8 mouse cellular contexts compared by ENCODE assay signal in genomic region chr5:77217724-77218123, GRCm38 (mm10). TPM values are rescaled to one million over a fixed set of nuclear protein-coding genes. Genes with fewer than 3 reads are reported as not detected.
DNase-seq lines count a peak whose midpoint lies in the region; ATAC-seq lines count a peak whose summit lies in the region.

No protein-coding gene starts in this region.

- no peak overlapping the region for H3K4me3 ChIP-seq in forebrain, embryonic 14.5 days (ENCODE audit: low read depth, low read length)

- peak; percentile 5 for DNase-seq in heart, postnatal 4 days
- no peak for DNase-seq in heart, adult 9 months (ENCODE audit: low spot score in 2 of 2)
- no peak for DNase-seq in forebrain, embryonic 14.5 days (ENCODE audit: low spot score)
- no peak for DNase-seq in adrenal gland, postnatal 25 days
- DNase-seq in right cerebral cortex, postnatal 4 days: no peak

- H3K9me3 ChIP-seq in forebrain, embryonic 14.5 days (replicated peaks; ENCODE audit: control insufficient read depth, low read length): no peaks in the 10 kb centered on the region

- ATAC-seq in CD4-positive, CD25-positive, alpha-beta regulatory T cell, adult 4 months: peak; percentile 82
- ATAC-seq in forebrain, embryonic 14.5 days: 0 out of 2 replicates have a peak, but pooled peaks have one; percentile 10
- ATAC-seq in megakaryocyte, adult 5-6 weeks (ENCODE audit: poor library complexity, severe bottlenecking): 0 out of 2 replicates have a peak, but pooled peaks have one; percentile 12
- ATAC-seq in erythroid progenitor cell, adult 5-6 weeks (replicated peaks; ENCODE audit: low FRiP score, poor library complexity, severe bottlenecking): no peak

- H3K36me3 ChIP-seq in forebrain, embryonic 14.5 days (ENCODE audit: control insufficient read depth, insufficient read depth, low read length): no peaks in the 10 kb centered on the region

- no peaks in the 10 kb centered on the region for H3K27me3 ChIP-seq in forebrain, embryonic 14.5 days (replicated peaks; ENCODE audit: control insufficient read depth, insufficient read depth, low read length)

- H3K4me1 ChIP-seq in forebrain, embryonic 14.5 days (ENCODE audit: control insufficient read depth, insufficient read depth, low read length): no peaks in the 10 kb centered on the region

- H3K9ac ChIP-seq in forebrain, embryonic 14.5 days (ENCODE audit: low read length): no peak overlapping the region

- no peak overlapping the region for H3K4me2 ChIP-seq in forebrain, embryonic 14.5 days (ENCODE audit: low read length)

- no peak overlapping the region for H3K27ac ChIP-seq in forebrain, embryonic 14.5 days (ENCODE audit: low read depth, low read length)

- WGBS in forebrain, embryonic 14.5 days: 19% methylated on average over 2 of the region's 2 CpGs

RNA-seq across cellular contexts. Expression of gene Spink2, which starts 6.5 kb away (rescaled TPM):
- total RNA-seq in heart, postnatal 4 days (2021): under 1 TPM; 0.48 to 0.74 TPM
- not detected for polyA plus RNA-seq in CD4-positive, CD25-positive, alpha-beta regulatory T cell, adult 4 months (2017; shearing (Covaris generic))
- 0.75 and 0.99 TPM in 2 replicates for polyA plus RNA-seq in forebrain, embryonic 14.5 days (2014; fragmentation: Nextera tagmentation; extraction: Ambion mirVana)
- total RNA-seq in megakaryocyte, adult 5-6 weeks (2015): 2.2 and 4.9 TPM in 2 replicates
- 3.3 and 5.4 TPM in 2 replicates for total RNA-seq in megakaryocyte, adult 5-6 weeks (2017)
- total RNA-seq in adrenal gland, postnatal 25 days (2021): not detected in 2 replicates
- total RNA-seq in erythroid progenitor cell, adult 5-6 weeks (2015; ENCODE audit: low replicate concordance): not detected in 2 replicates
- not detected in 2 replicates for total RNA-seq in erythroid progenitor cell, adult 5-6 weeks (2017; ENCODE audit: low replicate concordance)

RNA-seq across cellular contexts. Expression of gene Rest, which starts 47.6 kb away (rescaled TPM):
- total RNA-seq in heart, postnatal 4 days (2021): 10 to 100 TPM; 33.2 to 34.3 TPM
- polyA plus RNA-seq in CD4-positive, CD25-positive, alpha-beta regulatory T cell, adult 4 months (2017; shearing (Covaris generic)): 10 to 100 TPM; 12.7 to 16.2 TPM
- 7.4 and 7.5 TPM in 2 replicates for polyA plus RNA-seq in forebrain, embryonic 14.5 days (2014; fragmentation: Nextera tagmentation; extraction: Ambion mirVana)
- total RNA-seq in megakaryocyte, adult 5-6 weeks (2015): 19.9 and 21.1 TPM in 2 replicates
- 31.5 and 37.9 TPM in 2 replicates for total RNA-seq in megakaryocyte, adult 5-6 weeks (2017)
- total RNA-seq in adrenal gland, postnatal 25 days (2021): 26.4 and 28.8 TPM in 2 replicates
- 7.2 and 8.8 TPM in 2 replicates for total RNA-seq in erythroid progenitor cell, adult 5-6 weeks (2015; ENCODE audit: low replicate concordance)
- 11.2 and 13.4 TPM in 2 replicates for total RNA-seq in erythroid progenitor cell, adult 5-6 weeks (2017; ENCODE audit: low replicate concordance)
